Mouse (Mus musculus): ENCODE data around the gene Cwc15.
A peak's percentile ranks its signal among the peaks of the same experiment; 100 is the strongest.
"Not testable (repeated sequence)": the region's sequence is repeated elsewhere in the genome, so short reads cannot be mapped to it uniquely, and the experiment has no call there.

Cwc15 gene

GRCm38 (mm10) chr9:14500023-14500915, at the start of gene Cwc15, which contains the start of gene Kdm4d:
Gene Cwc15, plus strand, starts transcription at chr9:14500617.
Gene Kdm4d, minus strand, starts transcription at chr9:14500482.
- peak; percentile 97 for DNase-seq (ENCODE audit: low read depth)

GRCm38 (mm10) chr9:14451120-14451519, 49.3 kb upstream of the Cwc15 start:
- not testable (repeated sequence) for DNase-seq (ENCODE audit: low read depth)

DNA sequence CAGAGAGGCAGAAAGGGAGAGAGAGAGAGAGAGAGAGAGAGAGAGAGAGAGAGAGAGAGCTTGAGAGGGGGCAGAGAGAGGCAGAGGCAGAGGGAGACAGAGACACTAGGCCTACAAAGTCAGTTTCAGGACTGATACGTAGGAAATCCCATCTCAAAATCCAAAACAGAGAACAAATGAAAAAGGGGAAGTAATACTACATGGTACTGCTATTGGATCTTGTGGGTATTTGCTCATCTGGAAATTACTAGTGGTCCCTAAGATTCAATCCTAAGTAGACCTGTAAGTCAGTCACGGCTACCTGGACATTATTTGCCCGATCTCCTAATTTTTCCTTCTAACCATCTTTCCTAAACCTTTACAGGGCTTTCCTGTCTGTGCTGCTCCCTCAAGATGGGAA, 44.1 kb upstream of the Cwc15 start:
- DNase-seq (ENCODE audit: low read depth) = no peak

DNA sequence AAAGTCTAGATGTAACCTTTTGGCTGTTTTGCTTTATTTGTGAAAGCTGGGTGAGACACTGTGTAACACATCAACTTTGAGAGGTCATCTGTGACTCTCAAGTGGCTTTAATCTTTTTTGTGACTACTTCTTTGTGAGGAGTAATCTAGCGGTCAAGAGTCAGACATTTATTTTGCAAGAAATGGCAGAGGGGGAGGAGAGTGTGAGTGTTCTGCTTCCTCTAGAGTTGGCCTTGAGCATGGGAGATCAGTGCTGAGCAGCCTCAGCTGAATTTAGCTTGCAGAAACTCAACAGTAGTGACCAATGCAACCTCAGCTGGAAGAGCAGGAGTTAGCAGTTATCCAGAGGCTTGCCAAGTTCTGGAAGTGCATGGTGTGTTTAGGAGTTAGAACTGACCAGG, 37.9 kb upstream of the Cwc15 start:
- DNase-seq (ENCODE audit: low read depth) = not testable (repeated sequence)

GRCm38 (mm10) chr9:14463668-14464067, 36.7 kb upstream of the Cwc15 start:
- not testable (repeated sequence) for DNase-seq (ENCODE audit: low read depth)

DNA sequence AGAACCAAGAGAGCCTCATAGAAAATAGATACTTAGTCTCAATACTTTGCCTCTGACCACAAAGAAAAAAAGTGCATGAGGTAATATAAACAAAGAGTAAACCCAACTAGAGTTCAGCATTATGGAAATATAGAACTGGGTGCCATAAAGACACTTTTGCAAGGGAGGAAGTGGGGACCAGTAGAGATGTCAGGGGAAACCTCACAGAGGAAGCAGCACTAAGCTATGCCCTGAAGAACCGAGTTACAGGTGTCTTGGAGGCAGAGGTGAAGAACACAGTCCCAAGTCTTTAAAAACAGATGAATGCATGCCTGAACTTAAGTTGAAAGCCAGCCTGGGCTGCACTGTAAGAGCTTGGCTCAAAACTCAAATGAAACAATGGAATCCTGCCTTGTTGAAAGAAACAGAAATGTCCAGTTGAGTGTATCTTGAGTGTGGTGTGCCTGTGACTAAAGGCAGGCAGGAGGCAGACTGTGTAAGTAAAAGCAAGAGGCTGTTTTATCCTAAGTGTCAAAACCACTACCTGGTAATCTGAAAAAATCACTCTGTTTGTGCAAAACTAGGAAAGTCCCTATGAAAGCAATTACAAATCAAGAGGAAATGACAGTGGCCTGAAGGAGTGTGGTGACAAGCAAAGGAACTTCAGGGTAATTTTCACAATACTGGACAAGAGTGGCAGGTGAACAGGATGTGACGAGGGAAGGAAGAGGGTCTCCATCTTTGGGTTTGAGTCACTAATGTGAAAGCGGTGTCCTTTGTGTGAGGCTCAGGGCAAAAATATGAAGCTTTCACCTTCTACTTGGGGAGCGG, 1.3 kb upstream of the Cwc15 start:
- no peak for DNase-seq (ENCODE audit: low read depth)

DNA sequence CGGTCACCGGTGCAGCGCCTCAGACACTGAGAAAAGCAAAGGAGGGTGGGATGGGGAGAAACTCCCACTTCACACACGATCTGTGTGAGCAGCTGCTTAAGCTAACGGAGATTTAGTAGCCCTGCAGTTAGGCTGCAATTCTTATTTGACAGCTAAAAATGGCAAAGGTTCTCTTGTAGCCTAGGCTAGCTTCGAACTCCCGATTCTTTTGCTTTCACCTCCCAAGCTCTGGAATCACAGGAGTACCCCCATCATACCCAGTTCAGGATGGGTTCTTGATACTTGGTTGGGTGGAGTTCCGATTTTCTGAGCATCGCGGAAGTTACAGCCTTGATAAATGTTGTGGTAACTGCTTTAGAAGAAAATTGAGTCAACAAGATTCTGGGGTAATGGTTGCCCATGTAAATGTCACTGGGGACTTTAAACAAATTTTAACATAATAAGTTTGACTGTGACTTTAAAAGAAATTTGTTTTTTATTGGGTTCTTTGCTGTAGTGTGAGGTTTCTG, 553 bp downstream of the Cwc15 start:
- DNase-seq (ENCODE audit: low read depth) = no peak

DNA sequence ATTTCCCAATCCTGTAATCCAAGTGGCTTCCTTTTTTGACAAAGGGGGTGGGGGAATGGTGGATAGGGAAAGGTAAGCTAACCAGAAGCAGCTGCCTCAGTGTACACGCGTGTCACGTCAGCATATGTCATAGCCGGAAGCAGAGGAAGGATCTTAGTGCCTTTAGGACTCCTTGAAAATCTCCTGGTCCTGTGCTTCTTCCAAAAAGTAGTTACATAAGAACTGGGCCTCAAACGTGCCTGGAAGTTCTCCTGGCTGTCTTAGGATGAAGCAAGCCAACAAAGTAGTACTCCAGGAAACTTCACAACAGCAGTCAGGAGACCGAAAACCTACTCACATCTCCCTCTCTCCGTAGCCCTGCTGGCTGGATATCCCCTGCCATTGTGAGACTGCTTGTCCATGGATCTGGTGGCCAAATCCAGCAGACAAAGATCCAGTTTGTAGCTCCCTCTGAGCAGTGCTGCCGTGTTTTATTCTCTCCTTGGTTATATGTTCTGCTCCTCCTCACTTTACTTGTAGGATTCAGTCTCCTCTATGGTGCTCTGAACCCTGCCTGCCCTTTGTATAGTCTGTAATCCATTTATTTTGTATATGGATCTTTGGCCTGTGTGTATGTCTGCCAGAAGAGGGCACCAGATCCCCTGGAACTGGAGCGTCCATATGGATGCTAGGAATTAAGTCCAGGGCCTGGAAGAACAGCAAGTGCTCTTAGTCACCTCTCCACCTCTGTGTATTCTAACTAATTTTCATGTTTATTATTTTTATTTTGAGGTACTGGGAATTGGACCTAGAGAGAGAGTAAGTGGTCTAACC, 12.4 kb downstream of the Cwc15 start:
- DNase-seq (ENCODE audit: low read depth) = peak; percentile 80

DNA sequence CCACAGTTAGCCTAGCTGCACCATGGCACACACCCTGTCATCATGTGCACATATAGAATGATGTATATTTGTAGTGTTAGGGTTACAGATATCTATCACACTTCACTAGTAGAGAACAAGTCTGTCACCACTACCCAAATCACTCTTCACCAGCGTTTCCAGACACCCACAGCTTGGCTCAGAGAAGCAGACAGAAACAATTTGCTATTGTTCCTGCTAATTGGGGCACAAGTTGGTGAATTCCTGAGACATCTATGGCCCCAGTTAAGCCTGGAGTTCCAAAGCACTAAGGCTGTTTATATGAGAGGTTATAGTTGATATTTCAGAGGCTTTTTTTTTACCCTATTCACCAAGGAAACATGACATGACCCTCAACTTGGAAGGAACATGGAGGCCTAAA, 16.9 kb downstream of the Cwc15 start:
- DNase-seq (ENCODE audit: low read depth) = no peak

GRCm38 (mm10) chr9:14518105-14518504, 17.7 kb downstream of the Cwc15 start:
- DNase-seq (ENCODE audit: low read depth) = no peak

DNA sequence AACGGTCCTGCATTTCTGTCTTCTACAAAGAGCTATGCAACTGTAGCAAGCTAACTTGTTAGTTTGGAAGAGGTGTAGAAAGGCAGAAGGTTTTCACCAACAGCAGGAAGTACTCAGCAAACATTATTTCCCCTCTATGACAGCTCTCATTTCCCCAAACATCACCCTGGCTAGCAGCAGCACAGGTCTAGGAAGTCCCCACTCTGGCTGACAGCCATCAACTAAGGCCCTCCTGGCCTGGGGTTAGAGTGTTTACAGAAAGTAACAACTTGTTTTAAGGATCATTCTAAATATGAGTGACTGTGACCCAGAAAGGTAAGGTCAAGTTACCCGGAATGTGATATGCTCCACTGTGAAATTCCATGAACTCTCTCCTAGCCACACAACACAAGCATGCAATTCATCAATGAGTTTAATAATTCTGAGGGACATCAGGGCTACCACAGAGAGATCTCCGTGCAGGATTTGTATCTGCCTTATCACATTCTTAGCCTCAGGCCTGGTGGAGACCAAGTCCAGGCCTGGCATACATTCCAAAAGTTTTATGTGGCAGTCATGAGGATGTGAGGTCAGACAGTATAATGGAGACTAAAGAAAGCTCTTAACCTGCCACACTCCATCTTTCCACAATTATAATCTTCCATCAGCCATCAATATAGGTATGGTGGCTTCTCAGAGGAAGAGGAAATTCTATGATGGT, 20.7 kb downstream of the Cwc15 start:
- peak; percentile 42 for DNase-seq (ENCODE audit: low read depth)

DNA sequence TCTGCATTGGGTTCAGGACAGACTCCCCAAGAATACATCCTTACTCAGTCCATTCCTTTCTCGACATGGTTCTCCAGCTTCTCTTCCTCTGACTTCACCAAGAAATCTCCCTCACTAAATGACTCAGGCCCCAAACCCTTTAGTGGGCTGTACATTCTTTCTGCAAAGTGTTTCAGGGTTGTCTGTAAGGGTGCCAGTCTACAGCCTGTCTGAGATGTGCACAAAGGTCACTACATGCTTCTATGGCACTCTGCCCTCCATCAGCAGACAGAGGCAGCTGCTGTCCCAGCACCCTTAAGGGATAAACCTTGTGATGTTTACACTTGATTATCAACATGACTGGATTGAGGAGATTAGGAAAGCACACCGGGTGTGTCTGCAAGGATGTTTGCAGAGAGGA, 21.3 kb downstream of the Cwc15 start:
- peak; percentile 49 for DNase-seq (ENCODE audit: low read depth)

DNA sequence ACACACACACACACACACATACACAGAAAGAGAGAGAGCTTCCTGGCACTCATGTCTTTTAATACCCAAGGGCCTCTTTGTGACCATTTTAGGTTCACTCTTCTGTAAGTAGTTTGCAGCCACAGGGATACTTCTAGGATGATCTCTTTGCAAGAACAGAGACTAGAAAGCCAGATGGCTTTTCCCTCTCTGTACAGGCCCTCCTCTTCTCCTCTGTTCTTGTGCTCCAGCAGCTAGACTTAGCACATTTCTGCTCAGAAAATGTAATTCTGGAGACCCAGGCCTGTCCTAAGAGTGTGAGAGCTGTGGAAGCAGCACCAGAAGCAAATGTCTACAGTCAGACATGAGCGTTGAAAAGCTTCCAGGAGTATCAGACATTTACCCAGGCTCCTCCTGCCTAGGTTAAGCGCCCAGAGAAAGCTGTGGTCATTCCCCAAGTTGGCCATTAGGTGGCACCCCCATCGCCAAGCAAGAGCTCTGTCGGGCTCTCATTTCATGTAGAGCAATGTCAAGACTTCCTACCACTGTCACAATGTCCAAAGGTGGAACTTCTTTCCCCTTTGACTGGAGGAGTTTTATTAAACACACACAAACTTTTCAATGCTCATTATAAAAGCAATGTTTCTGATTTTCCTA, 23.1 kb downstream of the Cwc15 start:
- peak; percentile 88 for DNase-seq (ENCODE audit: low read depth)

- DNase-seq (ENCODE audit: low read depth) = no peak
These were observed 29.6 kb downstream of the Cwc15 start for GRCm38 (mm10) chr9:14530004-14530403.

DNA sequence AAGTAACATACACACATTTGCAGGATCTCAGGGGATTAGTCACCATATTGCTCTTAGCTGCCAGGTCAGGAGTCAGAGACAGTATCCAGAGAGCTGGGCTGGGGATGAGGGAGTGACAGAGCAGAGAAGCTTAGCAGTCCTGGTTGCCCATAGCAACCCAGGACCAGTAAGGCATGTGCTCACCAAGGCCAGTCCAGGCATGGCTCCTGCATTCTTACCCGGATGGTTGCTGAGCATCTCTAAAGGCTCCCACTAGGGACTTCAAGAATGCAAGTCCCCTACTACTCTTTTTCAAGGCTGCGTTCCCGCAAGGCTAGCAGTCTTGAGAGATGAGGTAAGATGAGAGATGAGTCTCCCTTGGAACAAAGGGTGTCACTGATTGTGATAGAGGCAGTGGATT, 31.9 kb downstream of the Cwc15 start:
- peak; percentile 46 for DNase-seq (ENCODE audit: low read depth)

GRCm38 (mm10) chr9:14533659-14534058, 33.2 kb downstream of the Cwc15 start:
- DNase-seq (ENCODE audit: low read depth) = peak; percentile 8

GRCm38 (mm10) chr9:14534833-14535456, 34.5 kb downstream of the Cwc15 start:
- peak; percentile 69 for DNase-seq (ENCODE audit: low read depth)

DNA sequence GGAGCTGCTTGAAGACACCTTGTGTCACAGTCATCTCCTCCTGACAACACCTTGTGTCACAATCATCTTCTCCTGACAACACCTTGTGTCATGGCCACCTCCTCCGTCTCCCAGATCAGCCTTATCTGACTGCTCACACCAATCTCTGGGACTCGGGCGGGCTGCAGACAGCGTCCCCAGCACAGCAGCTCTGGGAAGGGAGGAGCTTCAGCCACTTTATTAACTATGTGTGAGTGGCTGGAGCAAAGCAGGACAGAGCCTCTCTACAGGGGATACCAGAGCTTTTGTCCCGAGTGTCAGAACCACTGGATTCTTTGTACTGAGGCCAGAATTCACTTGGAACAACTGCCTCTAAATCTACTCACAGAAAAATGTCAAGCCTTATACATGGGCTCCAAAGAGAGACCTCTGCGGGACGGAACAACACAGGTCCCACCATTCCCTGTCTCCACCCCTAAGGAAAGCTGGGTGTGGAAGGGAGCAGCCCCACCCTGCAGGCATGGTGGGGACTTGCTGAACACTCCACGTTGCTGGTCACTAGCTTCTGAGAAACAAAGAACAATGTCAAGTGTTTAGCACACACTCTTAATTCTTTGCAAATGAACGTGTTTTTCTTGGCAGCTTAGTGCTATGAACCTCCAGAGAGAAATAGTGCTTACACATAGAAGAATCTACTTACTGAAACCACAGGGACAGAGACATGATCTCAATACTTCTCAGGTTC, 43.8 kb downstream of the Cwc15 start:
- no peak for DNase-seq (ENCODE audit: low read depth)

- DNase-seq (ENCODE audit: low read depth) = no peak
These were observed 47.4 kb downstream of the Cwc15 start for GRCm38 (mm10) chr9:14547584-14548365.
